Mouse (Mus musculus): ENCODE measurements around the gene Rassf5.
A peak's percentile ranks its signal among the peaks of the same experiment; 100 is the strongest.
"Not testable (repeated sequence)": the region's sequence is repeated elsewhere in the genome, so short reads cannot be mapped to it uniquely, and the experiment has no call there.

The Rassf5 gene

DNA sequence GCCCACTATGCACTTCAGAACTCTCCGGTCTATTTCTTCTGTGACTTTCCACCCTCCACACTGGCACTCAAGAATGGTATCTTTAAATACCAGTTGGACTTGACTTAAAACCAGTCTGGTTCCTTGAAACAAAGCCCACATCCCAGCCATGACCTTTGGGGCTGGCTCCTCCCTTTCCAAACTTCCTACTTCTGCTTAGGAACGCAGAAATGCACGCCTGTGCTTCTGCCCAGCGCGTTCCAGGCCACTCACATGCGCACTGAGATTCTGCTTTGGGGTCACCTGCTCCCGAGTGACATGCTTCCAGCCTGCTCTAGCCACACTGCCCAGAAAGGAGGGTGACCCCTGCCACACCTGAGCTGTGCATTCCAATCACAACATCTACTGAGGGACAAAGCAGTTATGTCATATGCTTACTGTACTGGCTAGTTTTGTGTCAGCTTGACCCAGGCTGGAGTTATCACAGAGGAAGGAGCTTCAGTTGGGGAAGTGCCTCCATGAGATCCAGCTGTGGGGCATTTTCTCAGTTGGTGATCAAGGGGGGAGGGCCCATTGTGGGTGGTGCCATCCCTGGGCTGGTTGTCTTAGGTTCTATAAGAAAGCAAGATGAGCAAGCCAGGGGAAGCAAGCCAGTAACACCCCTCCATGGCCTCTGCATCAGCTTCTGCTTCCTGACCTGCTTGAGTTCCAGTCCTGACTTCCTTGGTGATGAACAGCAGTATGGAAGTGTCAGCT, 7.6 kb upstream of the Rassf5 start:
- DNase-seq: not testable (repeated sequence)

- peak; percentile 50 to 67 for DNase-seq
Measured at GRCm38 (mm10) chr1:131246433-131247395, 1.7 kb upstream of the Rassf5 start.

- peak; percentile 52 to 65 for DNase-seq
Measured at GRCm38 (mm10) chr1:131245926-131246325, 868 bp upstream of the Rassf5 start.

DNA sequence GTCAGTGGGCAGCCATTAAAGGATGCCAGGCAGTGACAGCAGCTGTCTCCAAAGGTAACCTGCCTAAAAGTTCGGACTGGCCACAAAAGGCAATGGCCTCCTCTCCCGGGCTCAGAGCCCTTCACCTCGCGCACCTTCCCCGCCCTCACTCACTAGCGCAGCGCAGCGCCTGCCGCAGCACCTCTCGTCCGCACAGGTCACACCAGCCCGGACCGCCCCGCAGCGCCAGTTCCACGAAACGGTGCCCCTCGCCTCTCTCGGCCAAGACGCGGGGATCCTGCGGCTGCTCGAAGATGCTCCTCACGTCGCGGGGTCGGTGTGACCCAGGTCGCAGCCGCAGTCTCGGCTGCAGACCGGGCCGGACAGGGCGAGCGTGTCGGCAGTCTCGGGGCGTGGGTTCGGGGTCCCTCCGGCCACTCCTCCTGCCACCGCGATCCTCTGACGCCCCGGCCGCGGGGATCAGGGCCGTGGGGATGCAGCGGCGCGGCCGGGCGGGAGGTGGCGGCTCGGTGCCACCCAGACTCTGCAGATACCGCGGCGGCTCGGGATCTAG, 446 bp downstream of the Rassf5 start:
- peak in 1 of 2 experiments; percentile 9 for DNase-seq

- DNase-seq: no peak
Measured at GRCm38 (mm10) chr1:131242956-131243355, 2.1 kb downstream of the Rassf5 start.

- DNase-seq: no peak
Measured at GRCm38 (mm10) chr1:131239576-131240193, 5.4 kb downstream of the Rassf5 start.

GRCm38 (mm10) chr1:131238931-131239381, 6.1 kb downstream of the Rassf5 start:
- peak; percentile 39 to 64 for DNase-seq

- no peak for DNase-seq
Measured at GRCm38 (mm10) chr1:131236077-131236476, 9.0 kb downstream of the Rassf5 start.

DNA sequence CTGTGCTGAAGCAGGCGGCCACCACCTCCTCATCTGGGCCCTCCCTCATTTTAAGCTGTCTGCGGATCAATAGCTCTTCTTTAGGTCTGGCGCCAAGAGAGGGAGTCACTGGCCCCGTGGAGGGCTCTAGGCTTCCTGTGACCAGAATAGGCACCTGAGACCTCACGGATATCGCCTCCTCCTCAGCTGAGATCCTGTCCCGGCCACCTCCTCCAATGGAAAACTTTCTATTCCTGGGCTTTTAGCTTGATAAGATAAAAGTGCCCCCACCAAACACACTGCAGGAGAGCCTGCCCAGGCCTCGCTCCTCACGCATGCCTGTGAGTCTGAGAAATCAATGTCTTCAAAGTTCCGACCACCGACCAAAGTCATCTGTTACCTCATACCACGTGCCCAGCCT, 11.5 kb downstream of the Rassf5 start:
- no peak for DNase-seq

DNA sequence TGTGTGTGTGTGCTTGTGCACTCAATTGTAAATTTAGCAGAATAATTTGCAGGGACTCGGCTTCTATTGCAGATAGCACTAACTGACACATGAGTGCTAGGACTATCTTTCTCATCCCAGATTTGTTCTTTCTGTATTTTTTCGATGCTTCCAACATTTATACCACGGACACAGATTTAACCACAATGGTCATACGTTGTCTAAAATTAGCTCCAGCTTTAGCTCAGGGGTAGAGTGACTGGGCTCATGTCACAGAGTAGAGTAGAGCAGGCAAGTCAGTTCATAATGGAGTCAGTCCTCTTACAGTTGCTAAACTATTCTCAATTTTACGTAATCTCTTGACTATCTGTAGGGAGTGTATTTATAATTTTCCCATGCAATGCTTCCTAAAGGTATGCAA, 16.4 kb downstream of the Rassf5 start:
- DNase-seq: no peak

- DNase-seq: no peak
Measured at GRCm38 (mm10) chr1:131228225-131228624, 16.8 kb downstream of the Rassf5 start.

GRCm38 (mm10) chr1:131224848-131225471, 20.1 kb downstream of the Rassf5 start:
- peak; percentile 27 to 32 for DNase-seq

GRCm38 (mm10) chr1:131223345-131223744, 21.7 kb downstream of the Rassf5 start:
- DNase-seq: no peak

GRCm38 (mm10) chr1:131221822-131222590, 23.1 kb downstream of the Rassf5 start:
- DNase-seq: no peak

DNA sequence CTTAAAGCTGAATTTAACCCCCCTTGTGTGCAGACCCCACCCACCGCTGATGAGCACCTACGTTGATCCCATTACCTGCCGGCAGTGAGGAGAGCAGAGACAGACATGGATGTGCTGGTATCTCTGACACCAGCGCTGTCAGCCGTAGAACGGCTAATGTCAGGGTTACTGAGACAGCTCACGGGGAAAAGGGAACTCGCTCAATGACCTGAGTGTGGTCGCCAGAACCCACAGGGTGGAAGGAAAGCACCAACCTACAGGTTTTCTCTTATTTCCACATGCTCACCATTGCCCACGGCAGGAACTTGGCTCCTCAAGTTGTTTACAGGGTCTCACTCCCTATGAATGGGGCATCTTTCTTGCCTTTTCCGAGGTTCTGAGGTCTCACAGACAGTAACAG, 26.1 kb downstream of the Rassf5 start:
- DNase-seq: no peak

GRCm38 (mm10) chr1:131213361-131213760, 31.7 kb downstream of the Rassf5 start:
- DNase-seq: no peak

- no peak for DNase-seq
Measured at GRCm38 (mm10) chr1:131212956-131213355, 32.1 kb downstream of the Rassf5 start.

DNA sequence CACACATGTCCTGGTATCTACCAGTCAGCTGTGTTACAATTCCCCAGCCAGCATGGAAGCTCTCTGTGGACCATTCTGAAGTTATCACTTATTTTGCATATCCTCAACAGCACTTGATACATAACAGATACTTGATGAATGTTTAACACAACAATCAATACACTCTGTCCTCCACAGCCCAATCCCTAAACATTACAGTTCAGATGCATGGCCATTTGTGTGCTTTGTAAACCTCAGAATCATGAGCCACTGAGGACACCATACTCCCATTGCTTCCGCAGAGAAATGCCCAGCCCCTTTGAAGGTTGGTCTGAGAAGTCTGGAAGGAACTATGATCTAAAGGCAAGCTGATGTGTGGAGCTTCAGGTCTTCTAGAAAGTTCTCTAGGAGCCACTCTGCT, 33.4 kb downstream of the Rassf5 start:
- DNase-seq: no peak

DNA sequence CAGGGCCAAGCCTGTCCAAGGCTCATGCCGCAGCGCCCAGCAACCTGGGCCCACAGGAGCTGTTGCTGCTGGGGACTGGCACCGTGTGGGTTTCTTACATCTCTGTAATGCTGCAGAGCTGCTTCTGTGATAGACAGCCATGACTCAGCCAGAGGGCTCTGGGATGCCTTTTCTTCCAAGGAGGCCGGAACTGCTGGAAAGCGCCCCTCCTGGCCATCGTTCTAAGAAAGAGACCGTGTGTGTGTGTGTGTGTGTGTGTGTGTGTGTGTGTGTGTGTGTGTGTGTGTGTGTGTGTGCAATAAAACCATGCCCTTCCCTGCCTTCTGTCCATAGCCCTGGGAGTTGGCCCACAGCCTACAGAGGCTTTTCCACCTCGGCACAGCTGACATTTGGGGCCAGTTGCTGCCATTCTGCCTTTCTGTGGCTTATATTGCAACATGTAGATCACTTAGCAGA, 35.1 kb downstream of the Rassf5 start:
- DNase-seq: no peak

DNA sequence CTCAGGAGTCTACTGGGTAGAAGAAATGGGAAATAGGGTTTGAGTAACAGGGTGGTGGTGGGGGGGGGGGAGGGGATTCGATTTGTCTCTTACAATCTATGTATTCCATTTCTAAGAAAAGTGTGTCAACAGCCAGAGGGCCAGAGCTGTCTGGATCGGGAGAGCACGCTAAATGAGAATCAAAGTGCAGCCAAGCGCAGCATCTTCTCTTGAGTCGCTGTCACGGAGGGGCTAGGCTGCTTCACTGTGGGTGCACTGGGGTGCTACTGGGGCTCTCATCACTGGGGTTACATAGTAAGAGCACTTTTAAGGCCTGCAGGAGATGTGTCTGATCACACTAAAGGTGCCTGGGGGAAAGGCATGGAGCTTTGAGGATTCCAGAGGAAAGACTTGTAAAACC, 36.3 kb downstream of the Rassf5 start:
- DNase-seq: no peak

GRCm38 (mm10) chr1:131208081-131208480, 37.0 kb downstream of the Rassf5 start:
- no peak for DNase-seq

DNA sequence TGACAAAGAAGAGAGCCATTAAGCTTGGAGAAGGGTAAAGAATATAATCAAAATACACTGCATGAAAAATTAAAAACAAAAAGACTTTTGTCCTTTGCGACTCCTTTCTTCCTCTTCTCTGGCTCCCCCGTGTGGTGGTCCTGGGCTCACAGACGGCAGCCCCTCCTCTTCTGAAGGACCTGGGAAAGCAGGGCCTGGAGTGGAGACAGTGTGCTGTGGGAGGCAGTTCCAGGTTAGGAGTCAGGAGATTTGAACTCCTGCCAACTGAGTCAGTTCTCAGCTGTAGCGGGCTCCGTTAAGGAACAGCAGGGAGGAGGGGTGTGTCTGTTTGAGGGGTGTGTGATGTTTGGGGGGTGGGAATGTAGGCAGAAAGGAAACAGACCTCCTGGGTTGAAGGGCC, 37.5 kb downstream of the Rassf5 start:
- DNase-seq: peak in 1 of 2 experiments; percentile 53
